Mouse (Mus musculus) brain, embryonic 14.5 days (tissue): ENCODE measurements around the gene Ets2.

Experiments
- CTCF ChIP-seq: fragments of 200-500 bp; IDR thresholded peaks from 2 replicates; pipeline ENCODE4 v1.5.1; 2012; ENCODE audit warnings: inconsistent platforms, mild to moderate bottlenecking, moderate library complexity, borderline replicate concordance; ENCODE audit not compliant: insufficient read depth, insufficient read length; ENCODE audit errors: extremely low read depth
- POLR2A ChIP-seq: fragments of 200-500 bp; IDR thresholded peaks from 2 replicates; pipeline ENCODE4 v1.6.1; 2012; ENCODE audit warnings: mild to moderate bottlenecking, inconsistent platforms, borderline replicate concordance; ENCODE audit not compliant: poor library complexity, insufficient read depth, insufficient read length, severe bottlenecking; ENCODE audit errors: extremely low read depth

DNA sequence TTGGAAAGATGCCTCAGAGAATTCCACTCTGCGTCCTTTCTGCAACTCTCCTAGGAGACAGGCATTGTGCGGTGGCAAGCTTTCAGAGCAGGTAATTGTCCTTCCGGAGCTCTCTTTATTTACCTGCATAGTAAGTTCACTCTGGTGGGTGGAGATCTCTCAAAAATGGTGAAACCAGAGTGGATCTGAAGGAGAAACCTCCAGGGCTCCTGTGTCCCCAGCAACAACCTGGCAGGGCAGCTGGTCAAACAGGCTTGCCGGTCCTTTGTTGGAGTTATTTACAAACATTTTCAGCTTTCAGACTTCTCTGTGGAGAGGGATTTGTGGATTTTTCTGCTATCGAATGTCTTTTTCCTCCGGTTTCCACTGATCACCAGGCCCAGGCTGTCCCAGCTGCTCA, 34.6 kb downstream of the Ets2 start:
- TF ChIP-seq CTCF: no peak
- no peak for TF ChIP-seq POLR2A
